Mouse (Mus musculus): ENCODE results near the gene Bend5.

Gene Bend5

DNA sequence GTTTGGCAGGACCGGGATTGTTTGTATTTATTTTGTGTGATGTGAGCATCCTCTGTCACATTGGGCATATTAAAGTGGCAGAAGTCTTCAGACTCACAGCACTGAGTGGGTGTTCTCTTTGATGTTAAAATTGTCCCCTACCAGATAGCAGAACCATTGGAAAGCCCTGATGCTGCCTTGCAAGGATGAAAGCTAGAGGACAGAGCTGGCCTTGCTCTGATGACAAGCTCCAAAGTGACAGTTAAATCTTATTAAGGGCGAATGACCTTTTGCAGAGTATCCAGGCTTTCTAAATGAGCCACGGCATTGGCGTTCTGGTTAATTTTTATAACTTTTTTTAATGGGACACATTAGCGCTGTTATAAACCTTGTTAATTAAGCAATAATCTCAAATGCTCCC is 42.8 kb downstream of the Bend5 start:
- Histone ChIP-seq H3K27me3 (ENCODE audit: insufficient read depth, low read length) (no peaks in the 10 kb centered on the region), H3K9me3 (ENCODE audit: low read length) (no peaks in the 10 kb centered on the region), H3K4me1 (replicated peaks; ENCODE audit: low read depth, low read length) (peaks cover 3% of the 10 kb centered on the region; the same call in 1 of the 2 replicates), H3K36me3 (ENCODE audit: insufficient read depth, low read length) (peaks cover 22% of the 10 kb centered on the region), H3K4me3 (replicated peaks; ENCODE audit: low read length) (no peak overlapping the region)
- TF ChIP-seq CTCF (conservative IDR thresholded peaks at IDR 0.05; ENCODE audit: low read length) (no peak), NANOG (IDR thresholded peaks at IDR 0.05; ENCODE audit: borderline replicate concordance, low read length) (no peak), POU5F1 (IDR thresholded peaks at IDR 0.05; ENCODE audit: borderline replicate concordance, low read length) (no peak)

DNA sequence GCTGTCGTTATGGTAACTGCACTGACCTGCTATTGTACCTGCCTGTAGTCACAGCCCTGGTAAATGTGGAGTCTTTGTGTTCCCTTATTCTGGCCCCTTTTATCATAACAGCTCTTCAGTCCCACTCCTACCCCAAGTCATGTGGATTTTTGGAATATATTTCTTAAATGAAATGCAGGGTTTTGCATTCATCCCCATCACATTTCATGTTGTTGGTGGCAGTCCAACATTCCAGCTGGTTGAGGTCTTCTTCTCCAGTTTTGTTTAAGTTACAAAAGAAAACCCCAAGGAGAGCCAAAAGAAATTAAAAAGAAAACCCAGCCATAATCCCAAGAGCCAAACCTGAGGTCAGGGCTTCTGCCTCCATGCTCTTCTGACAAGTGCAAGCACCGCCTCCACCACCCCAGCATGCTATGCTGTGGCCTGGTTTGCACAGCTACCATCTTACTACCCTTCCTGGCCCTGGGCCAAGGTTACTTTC is 52.5 kb downstream of the Bend5 start:
- peaks cover 13% of the 10 kb centered on the region for H3K27me3 ChIP-seq (ENCODE audit: insufficient read depth, low read length)
- H3K4me3 ChIP-seq (replicated peaks; ENCODE audit: low read length): no peak overlapping the region
- no peaks in the 10 kb centered on the region for H3K36me3 ChIP-seq (ENCODE audit: insufficient read depth, low read length)
- TF ChIP-seq CTCF (conservative IDR thresholded peaks at IDR 0.05; ENCODE audit: low read length) (no peak), NANOG (IDR thresholded peaks at IDR 0.05; ENCODE audit: borderline replicate concordance, low read length) (no peak), POU5F1 (IDR thresholded peaks at IDR 0.05; ENCODE audit: borderline replicate concordance, low read length) (no peak)
- H3K4me1 ChIP-seq (replicated peaks; ENCODE audit: low read depth, low read length): peaks cover 8% of the 10 kb centered on the region
- H3K9me3 ChIP-seq (ENCODE audit: low read length): no peaks in the 10 kb centered on the region

DNA sequence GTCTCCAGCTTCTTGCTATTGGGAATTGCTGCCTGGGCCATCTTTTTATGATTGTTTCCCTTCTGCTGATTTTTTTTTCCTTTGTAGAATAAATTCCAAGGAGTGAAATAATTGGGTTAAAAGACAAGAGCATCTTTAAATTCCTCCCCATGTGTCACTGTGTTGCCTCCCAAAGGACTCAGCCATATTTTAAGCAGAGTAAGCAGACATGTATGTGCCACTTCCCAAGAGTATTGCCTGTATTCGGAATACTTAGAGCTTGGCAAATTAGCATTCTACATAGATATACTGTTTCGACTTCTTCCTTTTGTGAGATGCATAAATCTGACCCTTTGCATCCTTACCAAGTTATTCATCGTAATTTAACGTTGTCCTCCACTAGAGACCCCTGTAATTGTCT is 53.0 kb downstream of the Bend5 start:
- Histone ChIP-seq H3K27me3 (ENCODE audit: insufficient read depth, low read length) (peaks cover 13% of the 10 kb centered on the region), H3K4me1 (replicated peaks; ENCODE audit: low read depth, low read length) (peaks cover 8% of the 10 kb centered on the region), H3K9me3 (ENCODE audit: low read length) (no peaks in the 10 kb centered on the region), H3K36me3 (ENCODE audit: insufficient read depth, low read length) (no peaks in the 10 kb centered on the region), H3K4me3 (replicated peaks; ENCODE audit: low read length) (no peak overlapping the region)
- TF ChIP-seq NANOG (IDR thresholded peaks at IDR 0.05; ENCODE audit: borderline replicate concordance, low read length): no peak
- no peak for TF ChIP-seq POU5F1 (IDR thresholded peaks at IDR 0.05; ENCODE audit: borderline replicate concordance, low read length)
- no peak for TF ChIP-seq CTCF (conservative IDR thresholded peaks at IDR 0.05; ENCODE audit: low read length)

DNA sequence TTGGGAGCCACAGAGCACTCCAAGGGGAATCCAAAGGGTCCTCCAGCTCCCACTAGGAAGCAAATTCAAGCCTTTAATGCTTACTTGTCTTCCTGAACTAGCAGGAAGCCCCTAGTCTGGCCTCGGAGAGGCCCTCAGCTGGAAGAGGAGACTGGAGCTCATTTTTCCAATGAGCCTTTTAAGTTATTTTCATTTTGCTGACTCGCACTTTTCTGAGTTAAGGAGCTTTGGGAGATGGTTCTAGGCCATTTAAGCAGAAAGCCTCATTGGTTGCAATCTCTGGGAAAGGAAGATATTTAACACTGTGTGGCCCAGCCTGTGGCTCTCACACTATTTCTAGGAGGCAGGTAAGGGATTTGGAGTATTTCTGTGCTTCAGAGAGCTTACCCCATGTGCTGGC is 55.0 kb downstream of the Bend5 start:
- TF ChIP-seq CTCF (conservative IDR thresholded peaks at IDR 0.05; ENCODE audit: low read length) (no peak), NANOG (IDR thresholded peaks at IDR 0.05; ENCODE audit: borderline replicate concordance, low read length) (no peak), POU5F1 (IDR thresholded peaks at IDR 0.05; ENCODE audit: borderline replicate concordance, low read length) (no peak)
- no peaks in the 10 kb centered on the region for H3K36me3 ChIP-seq (ENCODE audit: insufficient read depth, low read length)
- H3K4me1 ChIP-seq (replicated peaks; ENCODE audit: low read depth, low read length): peaks cover 8% of the 10 kb centered on the region
- H3K9me3 ChIP-seq (ENCODE audit: low read length): no peaks in the 10 kb centered on the region
- peaks cover 13% of the 10 kb centered on the region for H3K27me3 ChIP-seq (ENCODE audit: insufficient read depth, low read length)
- no peak overlapping the region for H3K4me3 ChIP-seq (replicated peaks; ENCODE audit: low read length)

DNA sequence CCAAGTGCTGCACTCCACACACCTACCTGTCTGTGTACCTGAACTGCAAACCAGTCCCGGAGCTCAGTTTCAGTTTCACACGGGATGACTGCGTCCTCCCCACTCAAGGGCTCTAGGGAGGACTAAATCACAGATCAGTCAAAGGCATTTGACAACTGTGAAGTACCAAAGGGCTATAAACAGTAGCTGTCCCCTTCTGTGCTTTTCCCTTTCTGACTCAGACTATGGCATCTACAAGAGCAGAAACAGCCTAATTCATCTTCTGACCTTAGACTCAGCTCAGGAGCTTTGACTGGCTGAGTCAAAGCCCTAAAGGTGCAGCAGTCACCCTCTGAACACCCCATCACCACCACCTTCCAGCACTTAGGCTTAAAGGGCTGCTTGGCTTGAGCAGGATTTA is 56.9 kb downstream of the Bend5 start:
- H3K36me3 ChIP-seq (ENCODE audit: insufficient read depth, low read length): no peaks in the 10 kb centered on the region
- no peak overlapping the region for H3K4me3 ChIP-seq (replicated peaks; ENCODE audit: low read length)
- H3K27me3 ChIP-seq (ENCODE audit: insufficient read depth, low read length): peaks cover 16% of the 10 kb centered on the region
- H3K9me3 ChIP-seq (ENCODE audit: low read length): no peaks in the 10 kb centered on the region
- peaks cover 8% of the 10 kb centered on the region for H3K4me1 ChIP-seq (replicated peaks; ENCODE audit: low read depth, low read length)
- TF ChIP-seq CTCF (conservative IDR thresholded peaks at IDR 0.05; ENCODE audit: low read length) (no peak), POU5F1 (IDR thresholded peaks at IDR 0.05; ENCODE audit: borderline replicate concordance, low read length) (no peak), NANOG (IDR thresholded peaks at IDR 0.05; ENCODE audit: borderline replicate concordance, low read length) (no peak)

DNA sequence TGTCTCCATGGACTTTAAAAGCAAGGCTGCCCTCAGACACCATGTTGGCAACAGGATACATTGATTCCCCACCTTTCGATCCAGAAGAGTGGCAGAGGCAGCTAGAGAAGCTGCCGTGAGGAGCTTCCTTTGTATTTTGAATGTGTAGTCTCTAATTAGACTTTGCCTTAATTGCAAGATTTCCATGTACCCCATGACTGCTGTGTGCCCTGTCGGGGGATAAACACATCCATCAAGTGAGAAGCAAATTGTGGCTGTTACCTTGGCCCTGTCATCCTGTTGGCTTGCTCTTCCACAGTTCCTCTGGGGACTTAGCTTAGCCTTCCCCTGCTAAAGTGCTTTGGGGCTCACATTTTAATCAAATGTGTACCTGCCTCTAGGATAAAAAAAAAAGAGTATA is 57.7 kb downstream of the Bend5 start:
- peaks cover 10% of the 10 kb centered on the region for H3K4me1 ChIP-seq (replicated peaks; ENCODE audit: low read depth, low read length)
- TF ChIP-seq CTCF (conservative IDR thresholded peaks at IDR 0.05; ENCODE audit: low read length) (no peak), NANOG (IDR thresholded peaks at IDR 0.05; ENCODE audit: borderline replicate concordance, low read length) (no peak), POU5F1 (IDR thresholded peaks at IDR 0.05; ENCODE audit: borderline replicate concordance, low read length) (no peak)
- peaks cover 16% of the 10 kb centered on the region for H3K27me3 ChIP-seq (ENCODE audit: insufficient read depth, low read length)
- H3K36me3 ChIP-seq (ENCODE audit: insufficient read depth, low read length): no peaks in the 10 kb centered on the region
- H3K9me3 ChIP-seq (ENCODE audit: low read length): no peaks in the 10 kb centered on the region
- no peak overlapping the region for H3K4me3 ChIP-seq (replicated peaks; ENCODE audit: low read length)

DNA sequence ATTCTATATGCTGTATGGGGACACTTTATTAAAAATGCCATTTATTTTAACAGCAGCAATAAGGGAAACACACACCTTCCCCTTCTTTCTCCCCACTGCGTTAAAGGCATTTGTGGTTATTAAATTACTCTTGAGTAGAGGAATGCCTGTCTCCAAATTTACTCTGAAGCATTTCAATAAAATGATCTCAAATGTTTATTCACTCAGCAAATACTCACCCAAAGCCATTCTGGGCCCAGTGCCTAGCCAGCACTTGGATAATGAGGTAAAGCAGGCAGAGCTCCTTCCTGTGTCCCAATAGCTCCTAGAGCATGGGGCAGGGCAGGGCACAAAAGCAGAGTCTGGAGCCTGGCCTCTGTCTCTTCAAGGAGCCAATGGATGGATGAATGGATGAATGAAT is 58.2 kb downstream of the Bend5 start:
- Histone ChIP-seq H3K36me3 (ENCODE audit: insufficient read depth, low read length) (no peaks in the 10 kb centered on the region), H3K4me1 (replicated peaks; ENCODE audit: low read depth, low read length) (peaks cover 15% of the 10 kb centered on the region), H3K4me3 (replicated peaks; ENCODE audit: low read length) (no peak overlapping the region), H3K9me3 (ENCODE audit: low read length) (no peaks in the 10 kb centered on the region), H3K27me3 (ENCODE audit: insufficient read depth, low read length) (peaks cover 16% of the 10 kb centered on the region)
- no peak for TF ChIP-seq CTCF (conservative IDR thresholded peaks at IDR 0.05; ENCODE audit: low read length)
- no peak for TF ChIP-seq POU5F1 (IDR thresholded peaks at IDR 0.05; ENCODE audit: borderline replicate concordance, low read length)
- TF ChIP-seq NANOG (IDR thresholded peaks at IDR 0.05; ENCODE audit: borderline replicate concordance, low read length): no peak

DNA sequence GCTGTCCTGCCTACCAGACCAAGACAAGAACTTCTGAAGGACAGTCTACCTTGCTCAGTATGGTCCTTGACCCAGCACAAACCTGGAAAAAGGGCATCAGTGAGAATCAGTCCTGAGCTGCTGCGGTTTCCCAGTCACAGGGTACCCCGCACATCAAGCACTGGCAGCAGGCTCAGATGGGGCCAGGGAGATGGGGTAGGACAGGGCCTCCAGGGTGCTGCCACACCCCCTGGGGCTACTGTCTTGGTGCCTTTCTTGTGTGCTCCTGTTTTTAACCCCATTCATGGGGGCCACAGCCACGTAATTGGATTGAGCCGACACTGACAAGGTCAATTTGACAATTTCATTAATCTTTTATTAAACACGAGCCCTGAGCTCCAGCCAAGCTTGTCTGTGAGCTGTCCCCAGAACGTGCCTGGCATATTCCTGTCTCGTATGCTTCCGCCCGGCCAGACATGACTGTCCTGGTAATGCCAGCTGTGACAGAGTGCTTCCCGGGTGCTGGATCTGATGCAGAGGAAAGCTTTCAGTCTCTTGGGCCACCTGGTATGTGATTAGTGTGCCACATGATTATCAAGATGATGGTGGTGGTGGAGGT is 60.7 kb downstream of the Bend5 start:
- Histone ChIP-seq H3K4me1 (replicated peaks; ENCODE audit: low read depth, low read length) (peaks cover 12% of the 10 kb centered on the region; the same call in 1 of the 2 replicates), H3K9me3 (ENCODE audit: low read length) (no peaks in the 10 kb centered on the region)

DNA sequence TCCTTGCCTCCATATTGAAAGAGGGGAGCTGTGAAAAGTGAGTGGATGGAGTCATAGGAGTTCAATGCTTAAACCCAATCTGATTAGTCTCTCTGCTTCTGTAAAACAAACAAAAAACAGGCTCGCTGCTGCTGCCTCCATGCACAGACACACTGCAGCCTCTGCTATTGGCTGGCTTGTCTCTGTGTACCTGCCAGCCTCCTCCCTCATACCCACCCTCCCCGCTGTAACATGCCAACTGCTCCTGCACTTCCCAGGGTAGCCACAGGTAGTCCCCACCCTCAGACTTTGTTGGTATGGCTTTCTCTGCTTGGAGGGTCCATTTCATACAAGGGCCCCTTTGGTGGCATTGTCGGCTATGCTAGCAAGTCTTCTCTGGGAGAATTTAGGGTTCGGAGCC is 62.7 kb downstream of the Bend5 start:
- Histone ChIP-seq H3K27me3 (ENCODE audit: insufficient read depth, low read length) (peaks cover 2% of the 10 kb centered on the region; the same call in 1 of the 2 replicates), H3K4me1 (replicated peaks; ENCODE audit: low read depth, low read length) (peaks cover 12% of the 10 kb centered on the region; the same call in 1 of the 2 replicates), H3K4me3 (replicated peaks; ENCODE audit: low read length) (no peak overlapping the region), H3K36me3 (ENCODE audit: insufficient read depth, low read length) (no peaks in the 10 kb centered on the region), H3K9me3 (ENCODE audit: low read length) (no peaks in the 10 kb centered on the region)
- TF ChIP-seq CTCF (conservative IDR thresholded peaks at IDR 0.05; ENCODE audit: low read length): no peak
- TF ChIP-seq POU5F1 (IDR thresholded peaks at IDR 0.05; ENCODE audit: borderline replicate concordance, low read length): no peak
- no peak for TF ChIP-seq NANOG (IDR thresholded peaks at IDR 0.05; ENCODE audit: borderline replicate concordance, low read length)

More for the DNA sequence above, 60.7 kb downstream of the Bend5 start:
- H3K27me3 ChIP-seq (ENCODE audit: insufficient read depth, low read length): 0 out of 2 replicates have a peak, but pooled peaks cover 6% of the 10 kb centered on the region
- TF ChIP-seq NANOG (IDR thresholded peaks at IDR 0.05; ENCODE audit: borderline replicate concordance, low read length): no peak
- no peak for TF ChIP-seq CTCF (conservative IDR thresholded peaks at IDR 0.05; ENCODE audit: low read length)
- TF ChIP-seq POU5F1 (IDR thresholded peaks at IDR 0.05; ENCODE audit: borderline replicate concordance, low read length): no peak
- no peaks in the 10 kb centered on the region for H3K36me3 ChIP-seq (ENCODE audit: insufficient read depth, low read length)
- no peak overlapping the region for H3K4me3 ChIP-seq (replicated peaks; ENCODE audit: low read length)

Data from E14TG2a.4 (cell line).